Mouse (Mus musculus): ENCODE data around the gene Tgm7.
"Not testable (repeated sequence)": the region's sequence is repeated elsewhere in the genome, so short reads cannot be mapped to it uniquely, and the experiment has no call there.

The Tgm7 gene

DNA sequence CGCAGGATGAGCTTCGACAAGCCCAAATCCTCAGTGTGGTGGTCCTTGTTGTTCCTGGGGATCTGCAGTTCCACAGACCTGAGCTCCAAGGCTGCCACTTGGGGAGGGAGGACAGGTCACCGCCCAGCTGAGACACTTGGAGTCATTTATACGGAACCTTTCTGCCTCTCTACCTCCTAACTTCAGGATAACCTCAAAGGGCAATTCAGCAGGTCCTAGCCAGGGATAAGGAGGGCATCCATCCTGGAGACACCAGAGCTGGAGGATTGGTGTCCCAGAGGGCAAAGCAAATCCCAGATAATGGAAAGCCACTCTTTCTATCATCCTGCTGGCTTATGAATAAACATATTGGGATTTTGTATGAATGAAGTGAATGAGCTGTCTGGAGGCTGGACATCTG, at the start of gene Tgm7:
TSS of gene Tgm7 (minus strand) at position 101 of the 400 bp plus-strand sequence.
- DNase-seq: no peak

DNA sequence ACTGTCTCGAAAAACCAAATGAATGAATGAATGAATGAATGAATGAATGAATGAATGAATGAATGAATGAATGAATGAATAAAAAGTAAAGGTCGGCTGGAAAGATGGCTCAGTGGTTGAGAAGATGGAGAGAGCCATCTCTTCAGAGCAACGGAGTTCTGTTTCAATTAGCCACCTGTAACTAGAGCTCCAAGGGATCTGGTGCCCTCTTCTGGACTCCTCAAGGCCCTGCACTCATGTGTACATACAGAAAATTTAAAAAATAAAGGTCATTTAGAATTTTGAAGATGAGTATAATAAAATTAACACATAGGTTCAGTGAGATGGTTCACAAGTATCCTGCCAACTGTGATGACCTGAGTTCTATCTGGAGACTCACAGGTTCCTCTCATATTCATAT, 43.5 kb upstream of the Tgm7 start:
- no peak for DNase-seq

- no peak for DNase-seq
Observed at GRCm38 (mm10) chr2:121149679-121150078, 40.1 kb upstream of the Tgm7 start.

- no peak for DNase-seq
Observed at GRCm38 (mm10) chr2:121142415-121142814, 32.8 kb upstream of the Tgm7 start.

GRCm38 (mm10) chr2:121141216-121142035, 31.8 kb upstream of the Tgm7 start:
- DNase-seq: no peak

- peak; percentile 91 to 93 for DNase-seq
Observed at GRCm38 (mm10) chr2:121140018-121140882, 30.7 kb upstream of the Tgm7 start, which contains the start of the genes Adal and Lcmt2. Gene Adal (plus strand): TSS chr2:121140428. Gene Lcmt2 (minus strand): TSS chr2:121140653.

DNA sequence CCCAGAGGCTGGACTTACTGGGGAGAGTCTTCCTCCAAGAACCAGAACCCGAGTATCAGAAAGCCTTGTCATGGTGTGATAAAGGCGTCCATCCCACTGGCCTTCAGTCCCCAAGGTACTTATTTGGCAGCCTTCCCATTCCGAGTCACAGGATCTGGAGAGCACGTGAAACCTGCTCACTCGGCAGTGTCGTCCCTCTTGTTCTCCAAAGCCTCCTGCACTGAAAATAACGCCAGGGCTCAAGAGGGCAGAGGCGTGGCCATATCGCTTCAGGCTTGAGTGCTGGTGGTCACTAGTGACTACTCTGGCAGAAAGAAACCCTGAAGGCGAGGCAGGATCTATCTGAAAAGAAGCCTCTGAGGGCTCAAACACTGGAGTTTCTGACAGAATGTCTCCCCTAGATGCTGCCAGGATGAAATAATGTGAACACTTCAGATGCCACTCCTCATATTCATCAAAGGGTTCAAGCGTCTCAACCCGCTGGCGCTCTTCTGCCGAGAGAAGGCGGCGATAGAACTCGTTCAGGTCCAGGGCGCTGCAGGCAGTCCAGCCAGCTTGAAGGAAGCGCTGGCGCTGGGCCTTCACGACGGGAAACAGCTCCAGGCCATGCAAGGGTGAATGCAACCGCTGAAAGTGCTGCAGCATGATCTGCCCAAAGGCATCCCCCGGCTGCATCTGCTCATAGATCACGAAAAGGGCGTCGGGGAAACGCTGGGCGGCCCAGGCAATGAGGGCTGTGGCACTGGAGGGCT, 29.8 kb upstream of the Tgm7 start:
- DNase-seq: peak; percentile 48 to 71

- DNase-seq: no peak
Observed at GRCm38 (mm10) chr2:121137371-121137770, 27.8 kb upstream of the Tgm7 start.

GRCm38 (mm10) chr2:121132822-121133221, 23.2 kb upstream of the Tgm7 start:
- no peak for DNase-seq

GRCm38 (mm10) chr2:121128865-121129620, 19.4 kb upstream of the Tgm7 start:
- DNase-seq: no peak

GRCm38 (mm10) chr2:121127536-121127935, 17.9 kb upstream of the Tgm7 start:
- no peak for DNase-seq

GRCm38 (mm10) chr2:121126302-121126701, 16.7 kb upstream of the Tgm7 start:
- not testable (repeated sequence) for DNase-seq

GRCm38 (mm10) chr2:121119260-121119659, 9.7 kb upstream of the Tgm7 start:
- peak; percentile 35 to 79 for DNase-seq

GRCm38 (mm10) chr2:121115418-121115817, 5.8 kb upstream of the Tgm7 start:
- no peak for DNase-seq

DNA sequence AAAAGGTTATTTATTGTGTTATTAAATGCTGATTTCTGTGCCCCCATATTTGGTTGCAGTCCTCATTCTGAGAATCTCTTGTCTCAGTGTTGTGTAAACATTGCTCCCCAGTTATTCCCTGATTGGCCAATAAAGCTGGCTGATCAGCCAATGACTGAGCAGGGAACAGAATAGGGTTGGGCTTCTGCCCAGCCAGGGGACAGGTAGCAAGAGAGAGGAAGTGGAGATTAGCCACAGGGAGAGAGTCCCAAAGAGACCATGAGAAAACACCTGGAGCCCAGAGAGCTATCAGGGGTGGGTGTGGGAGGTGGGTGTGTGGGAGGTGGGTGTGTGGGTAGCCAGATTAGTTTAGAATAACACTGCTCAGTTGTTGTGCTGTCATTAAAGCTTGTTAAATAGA, 3.7 kb downstream of the Tgm7 start:
- no peak for DNase-seq

- peak in 1 of 2 experiments; percentile 69 for DNase-seq
Observed at GRCm38 (mm10) chr2:121102051-121102450, 7.5 kb downstream of the Tgm7 start.

- no peak for DNase-seq
Observed at GRCm38 (mm10) chr2:121089751-121090150, 19.8 kb downstream of the Tgm7 start.

GRCm38 (mm10) chr2:121088507-121088906, 21.1 kb downstream of the Tgm7 start:
- DNase-seq: no peak

DNA sequence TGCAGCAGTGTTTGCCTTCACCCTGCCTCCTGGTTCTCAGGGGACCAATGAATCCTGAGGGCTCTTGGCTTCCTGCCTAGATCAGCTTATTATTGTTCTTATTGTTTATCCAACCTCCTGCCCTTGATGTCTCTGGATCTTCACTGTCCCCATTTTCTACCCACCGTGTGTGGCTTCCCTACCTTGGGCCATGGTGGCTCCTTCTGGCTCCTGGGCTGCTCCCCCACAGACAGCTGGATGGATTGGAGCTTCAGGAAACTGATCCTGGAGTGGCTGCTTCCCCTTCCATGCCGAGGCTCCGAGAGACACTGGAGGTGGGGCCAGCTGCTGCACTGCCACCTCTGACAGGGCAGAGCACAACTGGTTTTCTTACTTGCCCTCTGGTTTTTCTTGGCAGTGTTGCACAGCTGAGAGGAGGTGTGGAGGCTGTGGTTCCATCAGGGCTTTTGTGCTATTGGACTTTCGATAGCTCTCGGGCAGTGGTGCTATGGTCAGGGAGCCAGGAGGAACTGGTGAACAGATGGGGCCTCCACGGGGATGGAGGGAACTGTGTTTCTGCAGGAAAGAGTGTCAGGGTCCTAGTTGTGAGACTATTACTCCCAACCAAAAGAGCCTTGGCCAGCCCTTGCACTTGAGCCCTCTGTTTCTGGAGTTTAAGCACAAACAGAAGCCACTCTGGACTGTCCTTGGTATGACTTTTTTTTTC, 24.0 kb downstream of the Tgm7 start, which contains the start of gene Tgm5:
TSS of gene Tgm5 (minus strand) at position 362 of the 706 bp plus-strand sequence.
- DNase-seq: no peak

- DNase-seq: no peak
Observed at GRCm38 (mm10) chr2:121082626-121083025, 27.0 kb downstream of the Tgm7 start.

DNA sequence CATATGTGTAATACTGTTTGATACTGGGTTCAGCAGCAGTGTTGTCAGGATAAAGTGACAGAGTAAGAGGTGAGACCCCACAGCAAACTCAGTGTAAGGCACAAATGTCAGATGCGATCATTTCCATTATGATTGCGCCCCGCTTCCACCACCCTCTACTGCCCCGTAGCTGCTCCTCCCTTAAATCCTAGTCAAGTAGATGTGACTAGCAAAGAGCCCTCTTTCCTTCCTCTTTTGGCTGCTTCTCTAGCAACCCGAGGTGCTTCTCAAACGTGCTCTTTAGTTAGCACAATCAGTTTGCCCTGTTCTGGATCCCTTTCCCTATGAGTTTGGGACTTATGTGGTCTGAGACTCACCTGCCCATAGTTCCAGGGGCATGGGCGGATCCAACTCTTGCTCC, 34.8 kb downstream of the Tgm7 start:
- no peak for DNase-seq

Measured in lung, postnatal 4 days (tissue).